Mouse (Mus musculus) adrenal gland, adult 18-20 months (tissue): ENCODE data around the gene Asb6. TPM values are rescaled to one million over a fixed set of nuclear protein-coding genes. Genes with fewer than 3 reads are reported as not detected.

Experiments used
- DNase-seq, 2 experiments: peaks; one replicate each; pipeline ENCODE4 v3.0.0; 2021 to 2022; ENCODE audit warnings: low spot score in 2 of 2
- total RNA-seq, 2 experiments: library from RNA; stranded (reverse); gene quantifications; 1 replicate in 1 of 2; 2 replicates in 1 of 2; pipeline ENCODE4 v1.2.3; 2021

Asb6 gene
- total RNA-seq, 2 experiments from 2014 or later: 27.1 to 33.8 TPM

DNA sequence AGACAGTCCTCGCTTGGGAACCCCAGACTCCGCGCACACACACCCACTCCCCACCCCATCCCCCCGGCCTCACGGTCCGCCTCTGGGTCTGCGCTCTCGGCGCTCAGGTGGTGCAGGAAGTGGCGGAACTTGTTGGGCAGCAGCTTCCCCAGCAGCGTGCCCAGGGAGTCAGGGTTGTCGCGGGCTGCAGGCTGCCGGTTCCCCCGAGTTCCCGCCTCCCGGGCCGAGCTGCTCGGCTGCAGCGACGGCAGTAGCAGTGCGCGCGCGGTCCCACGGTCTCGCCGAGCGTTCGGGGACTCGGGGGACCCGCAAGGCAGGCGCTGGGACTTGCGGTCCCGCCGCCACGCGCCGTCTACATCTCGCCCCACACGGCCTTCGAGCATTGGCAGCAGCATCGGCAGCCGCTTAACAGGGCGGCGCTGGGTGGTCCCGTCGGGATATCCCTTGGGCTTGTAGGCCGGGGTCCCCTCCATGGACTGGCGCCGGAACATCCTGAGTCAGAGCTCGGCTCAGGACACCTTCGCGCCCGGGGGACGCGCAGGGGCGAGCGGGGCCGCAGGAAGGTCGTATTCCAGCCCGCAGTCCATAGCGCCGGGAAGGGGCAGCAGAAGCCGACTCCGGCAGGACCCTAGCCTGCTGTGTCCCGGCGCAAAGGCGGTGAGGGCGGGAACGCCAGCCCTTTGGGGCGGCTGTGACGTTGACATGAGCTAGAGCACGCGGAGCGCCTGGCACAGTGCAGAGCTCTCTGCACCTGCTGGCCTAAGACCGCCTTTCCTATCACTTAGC, 28.9 kb downstream of the Asb6 start:
- peak in 1 of 2 experiments; percentile 40 for DNase-seq

DNA sequence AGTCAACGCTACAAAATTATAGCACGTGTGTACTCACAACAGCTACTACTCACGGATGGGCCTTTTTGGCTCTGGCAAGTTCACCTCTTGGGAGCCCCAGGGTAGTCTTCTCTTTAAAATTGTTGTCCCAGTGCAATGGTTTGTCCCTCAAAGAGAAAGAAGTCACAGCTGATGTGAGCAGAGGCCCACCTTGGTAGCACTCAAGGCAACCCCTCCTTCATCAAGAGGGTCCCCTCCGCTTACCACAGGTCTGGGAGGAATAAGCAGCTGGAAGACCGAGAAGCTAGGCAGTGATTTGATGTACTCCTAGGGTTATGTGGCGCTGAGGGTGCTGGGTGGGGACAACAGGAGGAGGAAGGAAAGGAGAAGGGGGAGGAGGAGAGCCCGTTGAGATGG, 29.5 kb downstream of the Asb6 start:
- no peak for DNase-seq

DNA sequence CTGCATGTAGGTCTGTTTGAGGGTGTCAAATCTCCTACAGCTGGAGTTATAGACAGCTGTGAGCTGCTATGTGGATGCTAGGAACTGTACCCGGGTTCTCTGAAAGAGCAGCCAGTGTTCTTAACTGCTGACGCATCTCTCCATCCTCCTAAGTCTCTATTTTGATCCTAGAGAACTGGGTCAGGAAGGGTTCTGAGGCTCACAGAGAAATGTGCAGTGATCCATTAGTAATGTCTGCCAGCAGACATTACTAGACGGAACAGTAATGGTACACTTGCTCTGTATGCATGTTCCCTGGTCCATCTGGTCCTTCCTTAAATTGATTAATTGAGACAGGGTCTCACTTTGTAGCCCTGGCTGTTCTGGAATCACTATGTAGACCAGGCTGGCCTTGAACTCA, 30.7 kb downstream of the Asb6 start:
- no peak for DNase-seq

DNA sequence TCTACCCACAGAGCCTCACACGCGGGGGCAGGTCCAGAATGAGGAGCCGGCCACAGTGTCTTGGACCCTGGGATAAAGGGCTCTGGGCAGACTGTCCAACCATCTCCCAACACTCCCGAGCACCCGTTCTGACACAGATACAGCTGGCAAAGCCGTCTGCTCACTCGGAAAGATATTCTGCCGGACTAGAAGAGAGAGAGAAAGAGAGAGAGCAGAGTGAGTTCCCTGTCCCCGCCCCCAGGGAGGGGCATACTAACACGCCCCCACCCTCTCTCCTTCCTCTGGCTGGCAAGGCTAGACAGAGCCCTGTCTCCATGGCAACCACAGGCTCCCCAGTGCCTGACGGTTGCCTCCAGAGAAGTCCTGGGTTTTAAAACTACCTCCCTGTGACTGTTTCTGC, 33.8 kb downstream of the Asb6 start:
- peak; percentile 57 to 63 for DNase-seq

DNA sequence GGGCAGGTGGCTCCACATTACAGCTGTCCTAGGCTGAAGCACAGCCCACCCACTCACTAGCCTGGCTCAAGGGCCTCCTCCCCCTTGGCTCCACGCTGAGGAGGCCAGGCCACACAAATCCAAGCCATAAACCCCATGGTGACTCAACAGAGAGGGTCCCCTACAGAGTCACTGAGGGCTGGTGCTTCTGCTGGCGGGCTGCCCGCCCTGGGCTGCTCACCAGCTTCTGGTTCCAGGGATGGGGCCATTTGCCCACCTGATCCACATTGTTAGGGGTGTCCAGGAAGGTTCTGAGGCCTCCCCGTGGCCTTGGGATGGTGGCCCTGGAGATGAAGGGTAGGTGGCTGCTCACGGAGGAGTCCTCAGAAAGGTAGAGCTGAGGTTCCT, 34.3 kb downstream of the Asb6 start:
- no peak for DNase-seq

DNA sequence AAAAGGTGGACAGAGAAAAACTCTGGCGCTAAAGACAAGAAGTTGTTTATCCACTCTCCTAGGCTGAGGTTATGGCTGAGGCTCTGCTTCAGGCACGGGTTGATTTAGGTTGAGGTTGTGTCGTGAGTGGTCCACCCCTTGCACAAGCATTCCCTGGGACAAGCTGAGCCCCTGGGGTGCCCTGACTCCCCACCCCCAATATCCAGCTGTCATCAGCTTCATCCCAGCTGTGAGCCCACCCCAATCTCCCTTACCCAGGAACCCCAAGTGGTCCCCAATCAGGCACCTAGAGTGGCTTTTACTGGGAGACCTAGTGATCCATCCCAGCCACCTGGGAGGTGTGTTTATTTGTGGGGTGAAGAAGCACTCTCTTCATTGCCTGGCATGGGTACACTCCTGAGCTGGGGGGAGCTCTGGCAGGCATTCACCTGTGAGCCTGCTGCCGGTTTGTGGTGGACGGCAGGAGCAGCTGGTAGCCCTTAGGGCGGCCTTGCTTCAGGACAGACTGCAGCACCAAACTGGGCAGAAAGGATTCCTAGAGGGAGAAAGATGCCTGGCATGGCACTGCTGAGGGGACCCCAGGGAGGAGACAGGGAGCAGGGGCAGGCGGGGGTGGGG, 34.8 kb downstream of the Asb6 start:
- no peak for DNase-seq

DNA sequence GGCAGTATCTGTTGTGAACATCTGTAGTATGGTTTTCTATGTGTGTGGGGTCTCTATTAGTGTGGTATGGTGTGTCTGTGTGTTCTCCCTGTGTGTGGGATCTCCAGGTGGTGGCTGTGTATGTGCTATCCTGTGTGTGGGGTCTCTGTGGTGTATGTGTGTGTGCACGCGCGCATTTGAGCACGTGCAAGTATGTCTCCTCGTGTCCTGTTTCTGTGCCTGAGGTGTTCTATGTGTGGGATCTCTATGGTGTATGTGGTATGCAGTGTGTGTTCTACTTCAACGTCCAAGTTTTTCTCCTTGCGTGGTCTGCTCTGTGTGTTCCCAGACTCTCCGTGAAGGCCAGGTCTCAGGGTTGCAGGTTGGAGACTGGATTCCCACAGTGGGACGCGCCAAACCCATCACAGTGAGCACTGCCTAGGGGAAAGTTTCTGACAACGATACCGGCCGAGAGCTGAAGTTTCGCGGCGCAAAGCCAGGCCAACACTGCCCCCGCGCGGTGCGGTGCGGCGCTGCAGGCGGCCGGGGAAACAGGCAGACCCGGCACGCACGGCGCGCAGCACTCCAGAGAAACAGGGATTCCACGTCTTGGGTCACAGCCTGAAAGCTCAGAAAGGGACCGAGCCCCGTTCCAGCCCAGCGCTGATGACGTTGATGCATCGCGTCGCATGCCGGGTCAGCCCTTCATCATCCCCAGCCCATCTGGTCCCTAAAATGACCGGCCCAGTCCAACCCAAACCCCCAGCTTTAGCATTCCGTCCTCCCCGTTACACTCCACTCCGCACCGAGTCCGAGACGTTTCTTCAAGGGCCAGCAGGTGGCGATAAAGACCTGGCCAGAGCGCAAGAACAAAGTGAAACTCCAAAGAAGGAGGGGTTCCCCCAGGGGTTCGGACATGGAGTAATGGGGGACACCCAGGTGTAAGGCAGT, 35.7 kb downstream of the Asb6 start:
- peak; percentile 99 to 100 for DNase-seq

DNA sequence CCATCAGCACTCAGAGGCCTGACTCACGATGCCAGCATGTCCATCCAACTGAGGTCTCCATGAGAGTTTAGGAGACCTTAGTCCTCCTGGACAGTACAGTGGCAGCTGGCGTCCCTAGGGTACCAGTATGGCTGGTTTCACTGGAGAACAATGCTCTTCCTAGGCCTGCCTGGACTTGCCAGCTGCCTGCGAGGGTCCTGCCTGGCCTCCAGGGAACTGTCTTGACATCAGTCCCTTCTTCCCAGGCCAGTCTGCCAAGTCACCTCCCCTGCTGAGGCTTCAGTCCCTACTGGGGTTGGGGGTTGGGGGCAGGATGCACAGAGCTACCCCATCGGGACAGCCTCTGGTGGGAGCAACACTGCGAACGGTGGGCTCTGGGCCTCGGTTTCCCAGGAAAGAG, 38.1 kb downstream of the Asb6 start:
- DNase-seq: no peak

DNA sequence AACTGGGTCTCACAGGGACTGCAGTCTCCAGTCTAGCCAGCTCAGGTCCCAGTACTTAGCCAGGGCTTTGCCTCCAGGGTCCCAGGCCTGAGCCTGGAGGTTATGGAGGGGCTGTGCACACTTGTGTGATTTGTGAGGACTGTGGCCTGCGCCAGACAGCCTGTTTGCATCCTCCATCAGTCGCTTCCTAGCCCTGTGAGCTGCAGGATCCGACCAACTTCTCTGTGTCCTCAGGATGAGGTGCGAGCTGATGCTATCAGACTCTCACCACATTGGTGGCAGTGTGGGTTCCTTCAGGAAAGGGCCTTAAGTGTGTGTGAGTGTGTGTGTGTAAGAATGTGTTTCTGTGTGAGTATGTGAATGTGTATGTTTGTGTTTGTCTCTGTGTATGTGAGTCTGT, 42.7 kb downstream of the Asb6 start:
- DNase-seq: no peak

DNA sequence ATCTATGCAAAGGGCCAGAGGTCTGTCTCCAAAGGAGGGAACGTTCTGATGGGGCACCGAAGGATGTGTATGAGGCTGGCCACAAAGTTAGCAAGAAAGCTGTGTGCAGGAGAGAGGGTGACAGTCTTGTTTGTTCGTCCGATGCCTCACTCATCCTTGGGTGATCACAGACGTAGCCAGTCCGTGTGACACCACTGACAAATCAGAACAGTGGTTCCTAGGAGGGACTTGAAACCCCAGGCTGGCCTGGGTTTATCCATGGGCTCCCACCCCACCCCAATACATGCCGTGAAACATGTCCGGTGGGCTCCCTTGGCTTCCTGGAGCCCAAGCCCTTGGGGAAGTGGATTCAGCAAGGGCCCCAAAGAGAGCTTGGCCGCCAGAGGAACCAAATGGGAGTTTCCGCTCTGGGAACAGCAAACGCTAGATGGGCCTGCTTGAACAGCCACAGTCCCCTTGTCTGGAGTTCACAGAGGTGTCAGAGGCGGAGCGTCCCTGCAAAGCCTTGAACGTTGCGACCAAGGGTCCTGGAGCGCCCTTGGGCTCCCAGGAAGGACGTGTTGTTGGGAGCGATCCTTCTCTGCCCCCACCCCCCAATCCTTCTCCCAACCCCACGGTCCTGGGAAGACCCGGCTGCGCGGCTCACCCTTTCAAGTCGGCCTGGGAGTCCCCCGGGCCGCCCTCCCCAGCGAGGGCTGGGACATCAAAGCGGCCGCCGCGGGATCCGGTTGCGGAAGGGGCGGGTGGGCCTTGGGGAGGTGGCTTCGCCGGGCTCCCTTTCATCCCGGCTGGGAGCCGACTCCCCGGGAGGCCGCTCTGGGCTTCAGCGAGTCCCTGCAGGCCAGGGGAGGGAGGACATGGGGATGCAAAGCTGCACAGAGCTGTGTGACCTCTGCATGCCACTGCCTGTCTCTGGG, 45.8 kb downstream of the Asb6 start:
- DNase-seq: peak; percentile 59 to 60

DNA sequence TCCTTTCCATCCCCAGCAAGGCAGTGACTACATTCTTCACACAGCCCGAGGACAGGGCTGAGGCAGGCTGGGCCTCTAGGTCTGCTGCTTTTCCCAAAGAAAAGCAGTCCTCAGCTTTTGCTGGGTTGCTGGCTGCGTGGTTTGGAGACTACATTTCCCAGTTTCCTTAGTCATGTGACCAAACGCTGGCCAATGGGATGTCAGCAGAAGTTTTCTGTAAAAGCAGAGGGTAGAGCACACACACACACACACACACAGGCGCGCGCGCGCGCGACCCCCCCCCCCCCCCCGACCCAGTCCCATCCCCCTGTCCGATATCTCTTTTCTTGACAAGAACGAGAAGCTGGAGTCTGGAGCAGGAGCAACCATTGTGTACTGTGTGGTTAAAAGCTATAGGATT, 46.8 kb downstream of the Asb6 start:
- DNase-seq: peak in 1 of 2 experiments; percentile 55

DNA sequence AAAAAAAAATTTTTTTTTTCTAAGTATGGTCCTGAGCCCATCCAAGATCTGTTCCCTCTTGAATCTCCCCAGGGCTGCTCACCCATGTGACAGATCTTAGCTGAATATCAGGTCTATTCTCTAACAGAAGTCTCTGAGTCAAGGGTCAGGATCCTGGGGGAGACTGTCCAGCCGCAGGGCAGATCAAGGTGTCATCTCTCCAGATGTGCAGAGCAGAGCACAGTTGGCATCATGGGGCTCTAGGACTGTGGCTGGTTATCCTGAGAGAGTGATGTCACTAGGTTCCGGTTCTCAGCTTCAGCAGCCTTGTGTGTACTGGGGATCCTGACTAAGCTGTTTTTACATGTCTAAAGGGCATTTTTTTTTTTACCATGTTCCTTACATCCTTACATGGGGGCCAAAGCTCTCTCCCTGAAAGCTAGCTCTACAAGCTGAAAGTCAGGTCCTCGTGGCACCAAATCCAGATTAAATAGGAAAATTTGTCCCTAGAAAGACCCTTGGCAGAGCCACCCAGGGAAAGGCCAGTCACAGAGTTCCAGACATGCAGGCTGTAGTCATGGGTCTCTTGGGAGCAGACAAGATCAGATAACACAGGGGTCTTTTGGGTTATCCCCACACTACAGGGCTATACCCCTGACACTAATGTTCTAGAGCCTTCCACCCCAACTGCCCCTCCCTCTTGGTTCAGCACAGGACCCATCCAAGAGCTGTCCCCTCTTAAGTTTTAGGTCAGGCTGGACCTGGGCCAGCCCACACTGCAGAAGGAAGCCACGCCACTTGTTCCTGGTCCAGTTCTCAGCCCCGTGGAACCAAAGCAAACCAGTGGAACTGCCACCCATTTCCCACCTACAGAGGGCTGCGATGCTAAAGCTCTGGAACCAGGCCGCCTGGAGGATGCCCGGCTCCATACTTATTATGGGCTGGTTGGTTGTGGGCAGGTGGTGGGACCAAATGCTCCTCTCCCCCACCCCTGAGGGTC, 47.5 kb downstream of the Asb6 start:
- no peak for DNase-seq

DNA sequence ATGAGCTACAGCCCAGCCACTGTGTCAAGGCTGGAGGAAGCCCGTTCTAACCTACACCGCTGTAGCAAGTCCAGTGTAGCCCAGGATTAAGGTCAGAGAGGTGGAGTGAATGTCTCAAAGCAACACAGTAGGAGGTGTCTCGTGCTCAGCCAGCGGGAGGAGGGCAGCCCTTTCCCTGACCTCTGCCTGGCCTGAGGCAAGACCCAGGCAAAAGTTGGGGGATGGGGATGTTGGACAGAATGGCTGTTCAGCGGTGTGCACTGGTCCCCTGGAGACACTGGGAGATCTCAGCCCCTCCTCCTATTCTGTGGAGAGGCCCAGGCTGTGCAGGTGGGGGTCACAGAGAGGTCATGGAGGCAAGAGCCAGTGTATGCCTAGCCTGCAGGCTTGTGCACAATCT, 50.9 kb downstream of the Asb6 start:
- no peak for DNase-seq

DNA sequence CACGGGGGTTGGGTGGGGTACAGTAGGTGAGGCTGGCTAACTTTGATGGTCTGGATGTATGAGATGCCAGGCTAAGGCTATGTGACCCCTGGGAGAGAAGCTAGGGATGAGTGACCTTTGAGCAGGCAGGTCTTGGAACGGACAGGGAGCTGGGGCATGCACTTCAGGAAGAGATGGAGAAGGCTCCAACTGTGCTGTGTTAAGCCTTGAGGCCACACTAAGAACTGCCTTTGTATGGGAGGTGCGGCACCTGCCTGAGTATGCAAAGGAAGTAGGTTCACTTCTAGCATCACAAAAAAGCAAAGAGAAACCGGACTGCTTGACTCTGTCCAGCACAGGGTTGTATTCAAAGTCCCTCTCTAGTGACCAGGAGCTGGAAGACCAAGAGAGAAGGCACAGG, 51.9 kb downstream of the Asb6 start:
- DNase-seq: no peak

DNA sequence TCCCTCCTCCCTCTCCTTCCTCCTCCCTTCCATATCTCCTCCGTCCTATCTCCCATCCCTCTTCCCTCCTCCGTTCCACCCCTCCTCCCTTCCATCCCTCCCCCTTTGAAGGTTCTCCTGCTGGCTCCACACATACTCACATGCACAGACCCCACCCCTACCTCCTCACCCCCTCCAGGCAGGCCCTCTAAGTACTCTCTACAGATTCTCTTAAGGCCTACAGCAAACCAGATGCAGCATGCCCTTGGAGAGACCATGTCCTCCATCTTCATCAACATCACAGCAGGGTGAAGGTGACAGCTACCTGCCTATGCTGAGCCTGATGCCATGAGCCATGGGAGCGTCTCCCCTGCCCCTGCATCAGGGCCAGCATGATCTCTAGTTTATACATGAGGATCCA, 52.9 kb downstream of the Asb6 start:
- no peak for DNase-seq

DNA sequence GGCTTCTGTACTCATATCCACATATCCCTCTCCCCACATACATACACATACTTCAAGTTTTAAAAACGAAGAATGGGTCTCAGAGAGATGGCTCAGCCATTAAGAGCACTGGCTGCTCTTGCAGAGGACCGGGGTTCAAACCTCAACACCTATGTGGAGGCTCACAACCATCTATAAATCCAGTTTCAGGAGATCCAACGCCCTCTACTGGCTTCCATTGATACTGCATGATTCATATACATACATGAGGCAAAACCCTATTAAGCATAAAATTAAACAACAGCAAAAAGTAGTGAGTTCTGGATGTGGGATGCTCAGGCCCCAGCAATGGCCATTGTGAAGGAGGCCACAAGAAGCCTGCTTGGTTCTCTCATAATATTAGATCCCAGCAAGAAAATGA, 54.2 kb downstream of the Asb6 start:
- no peak for DNase-seq

DNA sequence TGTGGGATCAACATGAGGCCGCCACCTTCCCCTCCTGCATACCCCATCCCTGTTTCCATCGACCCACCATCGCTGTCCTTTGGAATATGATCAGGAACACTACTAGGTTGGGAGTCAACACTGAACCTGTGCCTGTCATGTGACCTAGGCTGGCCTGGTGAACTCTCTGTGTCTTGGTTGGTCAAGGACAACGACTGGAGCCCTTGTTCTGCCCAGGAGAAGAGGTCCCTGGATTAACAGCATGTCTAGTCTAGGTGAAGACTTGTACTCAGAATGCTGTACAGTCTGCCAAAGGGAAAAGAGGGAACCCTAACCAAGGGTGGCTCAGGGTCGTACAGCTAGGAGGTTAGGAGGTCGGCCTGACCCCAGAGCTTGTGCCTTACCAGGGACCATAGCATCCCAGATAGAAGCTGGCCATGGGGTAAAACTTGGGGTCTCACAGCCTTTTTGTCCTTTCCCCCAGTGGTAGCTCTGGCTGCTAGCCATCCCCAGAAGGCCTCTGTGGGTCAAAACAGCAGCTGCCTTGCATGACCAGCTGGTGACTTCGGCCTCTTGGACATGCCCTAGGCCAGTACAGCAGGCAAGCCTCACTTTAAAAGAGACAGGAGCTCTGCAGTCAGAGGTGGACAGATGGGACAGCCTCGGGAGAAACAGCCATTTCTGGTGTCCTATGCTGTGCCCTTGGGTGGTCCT, 56.7 kb downstream of the Asb6 start:
- DNase-seq: no peak
